Mouse (Mus musculus) adrenal gland, postnatal 14 days (tissue): ENCODE measurements at regions not wholly inside any gene's neighbourhood (a gene's known extent, or its start where the extent isn't known, plus 50 kb on each side); places are given as distances from the start of the nearest gene placed in this dataset.

ENCODE experiments used
- DNase-seq: peaks from one replicate; pipeline ENCODE4 v3.0.0; 2021; ENCODE audit warnings: mixed read lengths

DNA sequence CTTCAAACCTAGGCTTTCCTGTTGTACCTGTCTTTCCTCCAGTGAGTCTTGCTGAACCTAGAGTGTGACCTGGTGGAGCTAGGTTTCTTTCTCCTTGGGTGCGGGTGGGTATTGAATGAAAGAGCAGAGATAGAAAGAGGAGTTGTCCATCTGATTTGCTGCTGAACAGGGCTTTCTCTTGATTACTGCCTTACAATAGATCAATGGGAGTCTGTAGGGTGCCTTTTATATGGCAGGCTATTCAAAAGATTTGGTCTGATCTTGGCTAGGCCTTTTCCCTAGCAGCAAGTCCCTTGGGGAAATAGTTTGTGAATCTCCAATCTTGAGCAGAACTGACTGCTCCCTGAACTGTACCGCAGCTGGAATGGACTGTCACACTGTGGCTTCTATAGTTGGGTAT, 1253.3 kb upstream of the A1bg start:
- DNase-seq = no peak

DNA sequence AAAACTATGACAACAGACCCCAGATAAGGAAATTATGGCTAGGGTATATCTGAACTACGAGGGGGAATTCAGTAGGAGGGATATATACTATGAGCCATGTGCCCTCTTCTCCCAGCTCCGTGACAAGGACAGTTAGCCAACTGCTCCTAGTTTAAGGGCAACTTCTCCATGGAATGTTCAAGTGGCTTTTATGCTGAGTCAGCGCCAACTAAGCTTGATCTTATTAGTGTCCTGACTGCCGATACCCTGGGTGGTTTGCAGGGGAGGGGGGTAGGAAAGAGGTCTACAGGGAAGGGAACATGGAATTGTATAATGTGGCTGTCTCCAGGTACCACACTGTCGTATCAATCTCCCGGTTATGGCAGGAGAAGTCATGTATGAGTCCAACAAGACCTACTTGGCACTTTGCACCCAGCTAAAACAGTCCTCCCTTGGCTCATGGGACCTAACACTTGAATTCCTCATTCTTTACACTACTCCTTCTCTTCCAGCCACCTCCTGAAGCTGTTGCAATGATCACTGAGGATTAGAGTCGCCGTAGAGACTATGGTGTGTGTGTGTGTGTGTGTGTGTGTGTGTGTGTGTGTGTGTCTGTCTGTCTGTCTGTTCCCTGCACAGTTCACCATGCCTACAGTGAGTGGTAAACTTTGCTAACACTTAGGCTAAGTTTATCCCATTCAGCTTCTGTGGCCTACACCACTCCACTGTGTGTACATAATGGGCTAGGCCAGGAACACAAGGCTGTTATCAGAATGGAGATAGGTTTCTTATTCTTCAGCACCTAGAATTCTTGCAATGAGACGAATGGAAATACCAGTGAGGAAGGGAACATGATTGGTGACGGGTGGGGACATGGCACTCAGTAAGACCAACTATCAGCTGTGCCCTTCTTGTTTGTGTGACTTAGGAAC, 1251.1 kb upstream of the A1bg start:
- peak; percentile 18 for DNase-seq

DNA sequence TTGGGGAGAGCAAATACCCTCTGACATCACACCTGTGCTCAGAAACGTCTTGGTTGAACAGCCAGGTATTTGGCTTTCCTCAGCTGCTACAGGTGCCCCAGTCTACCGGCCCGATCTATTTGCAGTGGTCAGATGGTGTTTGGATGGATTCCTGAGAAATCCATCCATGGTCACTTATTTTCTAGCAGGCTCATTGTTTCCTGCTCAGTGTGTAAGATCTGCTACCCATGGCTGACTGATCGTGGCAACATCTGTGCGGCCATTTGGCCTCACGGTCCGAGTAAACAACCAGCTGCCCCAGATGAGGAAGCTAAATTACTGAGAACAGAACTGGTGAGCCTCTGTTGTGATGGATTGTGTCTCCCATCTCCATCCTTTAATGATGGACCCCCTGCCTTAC, 1248.8 kb upstream of the A1bg start:
- no peak for DNase-seq

DNA sequence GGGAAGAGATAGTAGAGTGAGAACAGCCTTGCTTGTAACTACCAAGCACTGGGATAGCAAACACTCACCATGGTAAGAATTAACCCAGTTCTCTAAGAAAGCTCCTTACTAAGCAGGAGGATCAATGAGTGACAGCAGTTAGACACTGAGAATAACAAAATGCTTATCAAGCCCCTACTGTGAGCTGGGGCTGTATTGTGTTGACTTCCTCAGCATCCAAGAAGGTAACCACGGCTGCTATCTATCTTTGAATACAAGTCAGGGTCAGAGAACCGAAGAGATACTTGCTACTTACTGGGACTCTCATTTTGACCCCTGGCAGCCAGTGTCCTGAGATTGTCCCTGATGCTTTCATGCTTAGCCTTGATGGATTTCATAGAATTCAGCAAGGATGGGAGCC, 1248.4 kb upstream of the A1bg start:
- no peak for DNase-seq

DNA sequence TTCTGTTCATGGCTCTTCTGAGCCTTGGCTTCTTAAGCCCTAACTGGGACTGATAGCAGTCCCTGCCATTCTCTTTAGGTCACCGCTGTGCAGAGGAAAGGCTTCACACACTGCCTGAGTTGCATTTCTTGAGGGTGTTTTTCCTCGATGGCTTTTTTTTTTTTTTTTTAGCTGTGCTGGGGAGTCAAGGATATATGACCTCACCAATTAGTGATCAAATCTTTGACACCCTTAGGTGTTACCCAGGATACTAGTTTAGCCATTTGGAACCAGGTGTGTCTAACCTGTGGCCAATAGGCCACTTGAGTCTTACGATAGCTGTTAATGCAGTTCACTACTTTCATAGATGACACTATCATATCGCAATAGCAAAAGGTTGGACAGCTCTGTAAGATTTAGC, 1247.5 kb upstream of the A1bg start:
- no peak for DNase-seq

DNA sequence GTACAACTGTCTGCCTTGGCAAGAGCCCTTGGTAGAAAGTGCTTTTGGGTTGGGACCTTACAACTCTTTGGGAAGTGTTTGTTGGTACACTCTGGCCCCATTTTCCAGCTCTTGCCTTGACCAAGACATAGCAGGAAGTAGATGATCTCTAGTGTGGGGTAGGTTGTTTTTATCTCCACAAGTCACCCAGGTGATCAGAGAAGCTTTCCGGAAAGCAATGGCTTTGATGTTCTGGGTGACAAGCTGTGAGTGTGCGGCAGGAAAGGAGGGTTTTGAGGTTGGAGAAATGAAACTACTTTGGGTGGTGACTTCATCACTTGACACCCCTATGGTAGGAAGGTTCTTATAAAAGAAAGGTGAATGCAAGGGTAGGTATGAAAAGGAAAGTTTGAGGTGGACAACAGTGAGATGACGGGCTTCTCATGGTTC, 1246.8 kb upstream of the A1bg start:
- no peak for DNase-seq

DNA sequence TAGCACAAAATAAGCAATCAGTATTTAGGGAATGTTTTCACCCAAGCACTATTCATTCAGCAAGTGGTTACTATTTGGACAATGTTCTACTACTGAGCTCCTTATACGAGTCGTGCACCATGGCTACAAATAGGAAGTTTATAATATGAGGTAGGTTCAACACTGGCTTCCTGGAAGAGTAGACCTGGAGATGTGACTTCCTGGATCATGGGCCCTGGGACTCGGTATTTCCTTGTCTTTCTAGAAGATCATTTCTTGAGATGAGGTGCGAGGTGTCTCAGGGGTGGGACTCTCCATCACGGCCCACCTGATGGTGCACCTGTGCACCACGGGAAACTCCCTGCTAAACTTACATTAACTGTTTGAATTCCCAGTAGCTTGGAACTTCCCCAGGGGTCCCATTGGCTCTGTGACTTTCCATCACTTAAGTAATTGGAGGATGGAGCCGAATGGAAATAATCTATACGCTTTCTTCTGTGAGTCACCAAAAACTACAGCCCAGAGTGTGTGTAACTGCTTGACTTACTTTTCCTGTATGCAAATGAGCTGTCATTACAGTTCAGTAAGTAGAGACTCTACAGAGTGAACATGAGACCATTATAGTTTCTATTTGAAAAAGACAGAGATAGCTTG, 1246.3 kb upstream of the A1bg start:
- DNase-seq = no peak

DNA sequence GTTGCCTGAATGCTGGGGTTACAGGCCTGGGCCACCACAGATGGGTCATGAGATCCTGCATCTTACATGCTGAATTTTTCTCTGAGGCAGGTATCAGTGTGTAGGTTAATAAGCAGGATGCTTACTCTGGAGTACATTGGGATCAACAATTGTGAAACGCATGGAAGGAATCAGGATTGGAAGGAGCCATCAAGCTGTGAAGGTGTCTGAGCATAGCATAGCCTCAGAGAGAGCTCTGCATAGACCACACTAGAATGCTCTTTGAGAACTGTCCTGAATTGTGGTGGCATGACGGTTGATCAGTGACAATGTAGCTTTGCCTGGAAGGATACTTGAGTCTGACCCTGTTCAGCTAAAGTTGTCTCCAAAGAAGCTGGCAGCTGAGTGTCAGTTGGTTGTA, 1245.7 kb upstream of the A1bg start:
- DNase-seq = no peak

DNA sequence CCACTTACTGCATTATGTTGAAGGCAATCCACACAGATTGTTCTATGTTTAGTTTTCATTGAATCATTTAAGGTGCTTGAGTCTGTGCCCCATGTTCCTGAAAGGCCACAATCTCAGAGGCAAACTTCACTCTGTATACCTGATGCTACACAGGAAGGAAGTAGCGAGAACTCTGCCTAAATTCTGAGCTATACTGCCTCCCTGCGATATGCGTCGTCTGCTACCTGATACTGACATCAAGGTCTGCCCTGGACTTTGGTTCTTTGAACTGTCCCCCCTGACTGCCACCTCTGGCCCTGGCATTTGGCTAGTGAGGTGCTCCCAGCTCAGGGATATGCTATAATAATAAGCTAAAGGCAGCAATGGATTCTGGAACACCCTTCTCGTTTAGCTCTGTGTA, 1244.0 kb upstream of the A1bg start:
- no peak for DNase-seq

DNA sequence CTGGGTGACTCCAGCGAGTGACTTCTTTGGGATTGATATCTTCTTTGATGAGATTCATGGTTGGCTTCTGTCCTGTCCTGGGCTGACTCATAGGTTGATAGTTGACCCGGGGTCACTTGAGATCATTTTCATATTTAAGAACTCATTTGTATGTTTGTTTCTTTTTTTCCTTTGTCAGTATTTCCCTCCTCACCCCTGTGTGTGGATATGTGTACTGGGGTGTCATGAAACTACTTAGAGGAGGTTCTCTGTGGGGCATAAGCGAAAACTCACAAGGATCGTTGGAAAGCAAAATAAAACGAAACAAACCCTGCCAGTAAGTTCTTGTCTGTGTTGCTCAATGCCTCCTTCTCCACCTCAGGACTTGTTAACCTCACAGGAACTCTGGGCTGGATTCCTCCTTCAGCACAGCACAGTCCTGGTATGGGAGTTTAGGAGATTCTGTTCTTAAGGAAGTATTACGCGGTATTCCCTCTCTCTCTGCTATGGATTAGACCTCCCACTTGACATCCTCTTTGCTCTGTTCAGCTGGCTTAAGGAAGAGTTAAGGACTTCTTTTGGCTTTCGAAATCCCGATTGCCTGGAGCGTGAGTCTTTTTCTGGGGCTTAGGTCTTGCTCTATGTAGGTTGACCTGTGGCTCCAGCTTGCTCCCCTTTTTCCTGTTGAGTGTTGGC, 1243.2 kb upstream of the A1bg start:
- DNase-seq = no peak

DNA sequence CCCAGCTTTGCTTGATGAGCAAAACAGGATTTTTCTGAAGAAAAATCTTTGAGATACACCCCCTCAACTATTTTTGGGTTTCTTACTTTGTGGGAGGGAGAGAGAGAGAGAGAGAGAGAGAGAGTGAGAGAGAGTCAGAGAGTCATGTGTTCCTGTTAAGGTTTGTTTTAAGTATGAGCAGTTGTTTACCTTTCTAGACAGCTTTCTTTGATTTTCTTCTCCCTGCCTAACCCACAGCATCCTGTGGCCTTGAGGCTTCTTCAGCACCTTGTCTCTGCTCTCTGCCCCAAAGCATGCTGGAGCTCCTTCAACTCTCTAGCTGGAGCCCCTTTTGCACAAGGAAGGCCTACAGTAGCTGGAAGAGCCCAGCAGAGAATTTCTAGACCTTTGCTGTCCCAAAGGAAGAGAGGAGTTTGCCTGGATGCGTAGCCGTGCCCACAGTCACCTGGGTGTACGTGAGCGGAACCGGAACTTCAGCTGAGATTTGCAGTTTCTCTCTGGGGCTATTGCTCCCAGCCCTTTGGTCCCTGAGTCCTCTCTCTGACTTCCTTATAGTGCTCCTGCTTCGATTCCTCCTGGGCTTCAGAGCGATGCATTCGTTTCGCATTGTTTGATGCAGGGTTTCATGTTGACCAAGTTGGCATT, 1242.1 kb upstream of the A1bg start:
- no peak for DNase-seq

DNA sequence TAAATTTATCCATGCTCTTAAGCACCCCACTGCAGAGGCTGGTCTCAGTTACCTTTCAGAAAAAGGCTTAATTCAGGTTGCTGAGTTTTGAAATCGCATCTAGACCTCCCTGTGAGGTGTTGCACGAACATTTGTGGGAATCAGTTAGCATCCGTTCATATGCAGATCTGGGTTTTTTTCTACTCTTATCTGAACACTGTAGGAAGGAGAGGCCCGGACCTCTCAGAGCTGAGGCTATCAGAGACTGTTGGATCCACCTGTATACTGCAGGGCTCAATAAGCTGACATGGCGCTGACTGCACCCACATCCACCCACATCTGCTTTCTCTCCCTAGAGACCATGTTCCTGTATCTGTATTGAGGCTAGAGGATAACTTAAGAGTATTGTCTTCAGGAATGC, 1240.4 kb upstream of the A1bg start:
- no peak for DNase-seq

DNA sequence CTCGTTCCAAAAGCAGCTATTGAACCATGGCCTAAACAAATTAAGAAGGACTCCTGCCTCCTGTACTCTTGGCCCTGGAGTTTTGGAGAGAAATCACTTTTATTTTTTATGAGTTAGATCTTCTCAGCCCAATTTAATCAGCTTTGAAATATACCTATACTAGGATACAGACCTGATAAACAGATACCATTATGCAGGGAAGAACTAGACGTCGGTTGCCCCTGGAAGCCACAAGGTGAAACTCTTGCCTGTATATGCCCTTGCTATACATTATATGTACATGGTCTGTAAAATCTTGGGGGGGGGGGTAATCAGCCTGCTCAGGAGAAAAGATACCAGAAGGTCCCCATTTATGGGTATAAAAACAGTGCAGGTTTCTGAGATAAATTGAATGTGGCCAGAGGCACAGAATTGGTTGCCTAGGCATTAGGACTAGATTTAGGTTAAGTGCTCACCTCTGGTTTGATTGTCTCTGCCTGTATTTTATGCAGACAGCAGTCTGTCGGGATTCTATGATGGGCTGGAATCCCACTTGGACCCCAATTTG, 1239.9 kb upstream of the A1bg start:
- DNase-seq = no peak

DNA sequence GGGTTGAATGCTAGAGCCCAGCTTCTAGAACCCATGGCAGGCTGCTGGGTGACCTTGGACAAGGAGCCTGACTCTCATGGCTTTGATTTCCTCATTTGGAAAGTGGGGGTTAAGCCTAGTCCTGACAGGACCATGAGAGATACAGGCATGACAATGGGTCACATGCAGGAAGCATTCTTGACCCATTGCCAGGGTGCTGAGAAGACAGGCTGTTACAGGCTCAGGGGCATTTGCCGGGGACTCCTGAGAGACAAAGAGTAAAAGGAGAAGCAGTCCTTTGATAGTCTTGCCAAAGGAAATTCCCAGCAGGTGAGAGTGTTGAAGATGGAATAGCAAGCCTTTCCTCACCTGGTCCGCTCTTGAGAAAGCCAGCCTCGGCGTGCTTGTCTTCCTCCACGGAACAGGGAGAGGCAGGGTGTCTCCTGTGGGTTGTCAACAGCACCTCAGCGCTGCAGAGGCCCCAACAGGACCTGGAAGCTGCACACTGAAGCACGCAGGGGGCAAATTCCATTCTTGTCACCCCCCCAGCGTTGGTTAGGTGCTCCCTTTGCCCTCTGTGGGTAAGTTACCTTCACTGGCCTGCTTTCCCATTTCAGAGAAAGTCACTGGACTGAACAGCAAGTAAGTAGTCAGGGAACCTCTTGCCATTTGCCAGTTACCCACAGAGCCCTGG, 1239.3 kb upstream of the A1bg start:
- DNase-seq = peak; percentile 61

DNA sequence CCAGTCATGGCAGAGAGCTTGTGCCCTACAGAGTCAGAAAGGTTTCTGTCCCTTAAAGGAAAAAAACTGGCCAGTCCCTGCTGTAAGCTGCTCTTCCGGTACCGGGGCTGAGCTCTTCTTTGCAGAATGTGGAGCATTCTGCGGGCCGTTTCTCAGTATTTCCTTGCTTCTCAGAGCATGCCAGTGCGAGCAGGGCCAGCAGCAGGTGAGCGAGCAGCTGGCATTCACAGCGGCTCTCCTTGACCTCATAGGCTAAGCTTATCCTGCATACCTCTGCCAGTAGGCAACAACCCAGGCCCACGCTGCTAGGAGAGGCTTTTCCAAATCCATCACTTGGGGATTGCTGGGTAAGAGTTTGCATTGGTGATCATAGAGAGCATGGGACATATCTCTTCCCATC, 1238.2 kb upstream of the A1bg start:
- no peak for DNase-seq

DNA sequence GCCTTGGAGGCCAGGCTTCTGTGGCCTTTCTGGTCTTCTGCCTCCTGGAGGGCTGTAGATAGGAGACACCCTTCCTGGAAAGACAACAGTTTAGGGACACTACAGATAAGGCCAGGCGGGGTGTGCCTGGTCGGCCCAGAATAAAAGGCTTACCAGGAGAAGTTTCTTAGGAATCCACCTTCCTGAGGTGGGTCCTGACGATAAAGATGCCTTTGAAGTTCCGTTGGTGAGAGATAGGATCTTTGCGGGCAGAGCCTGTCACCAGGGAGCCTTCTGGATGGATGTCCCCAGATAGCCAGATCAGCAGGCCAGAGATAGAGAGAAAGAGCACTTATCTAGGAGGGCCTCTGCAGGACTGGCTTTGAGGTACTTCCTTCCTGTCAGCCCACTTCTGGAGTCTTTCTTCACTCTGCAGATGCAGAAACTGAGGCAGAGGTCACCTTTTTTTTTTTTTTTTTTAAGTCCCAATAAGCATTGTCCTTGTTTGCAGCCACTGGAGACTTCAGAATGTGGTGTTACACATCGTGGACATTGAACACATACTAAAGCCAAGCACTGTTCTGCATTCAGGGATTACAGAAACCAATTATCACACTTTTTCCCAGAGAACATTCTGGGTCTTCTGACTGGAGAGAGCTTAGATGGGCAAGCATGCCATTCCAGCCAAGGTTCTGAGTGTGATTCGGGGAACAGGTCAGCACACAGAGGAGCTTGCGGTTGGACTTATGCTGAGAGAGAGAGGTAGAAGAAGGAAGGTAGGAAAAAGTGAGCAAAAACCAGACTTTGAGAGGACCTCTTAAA, 1236.3 kb upstream of the A1bg start:
- DNase-seq = no peak

DNA sequence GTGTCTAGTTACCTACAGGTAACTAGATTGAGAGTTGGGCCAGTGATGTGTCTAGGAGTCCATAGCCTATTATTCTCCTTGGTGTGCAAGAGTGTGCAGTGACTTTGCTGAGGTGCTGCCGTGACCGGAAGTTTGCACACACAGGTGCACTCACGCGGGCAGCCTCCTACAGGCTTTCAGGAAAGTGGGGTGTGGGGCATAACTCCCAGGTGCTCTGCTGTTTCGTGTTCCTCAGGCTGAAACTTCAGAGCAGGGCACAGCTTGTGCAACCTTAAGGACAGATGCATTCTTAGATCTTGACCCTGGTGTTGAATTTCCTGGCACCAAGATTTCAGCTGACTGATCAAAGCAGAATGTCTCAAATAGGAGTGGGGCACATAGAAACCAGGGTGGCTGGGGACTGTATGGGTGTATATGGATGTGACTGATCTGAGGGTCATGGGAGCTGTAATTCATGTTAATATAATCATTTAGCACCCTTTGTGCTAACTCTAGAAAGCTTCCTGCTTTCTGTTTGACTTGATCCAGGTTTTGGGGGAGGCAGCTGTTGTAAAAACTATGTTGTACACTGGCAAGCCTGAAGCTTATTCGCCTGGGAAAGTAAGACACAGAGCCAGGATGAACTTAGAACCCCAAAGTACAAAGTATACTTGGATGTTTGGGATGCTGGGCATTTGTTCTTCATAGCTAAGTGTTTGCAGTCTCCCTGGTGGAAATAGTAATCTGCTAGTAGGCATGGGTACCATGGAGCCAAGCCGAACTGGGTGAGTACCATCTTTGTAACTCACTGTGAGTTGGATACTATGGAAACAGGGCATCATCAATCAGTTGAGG, 1234.6 kb upstream of the A1bg start:
- DNase-seq = no peak

DNA sequence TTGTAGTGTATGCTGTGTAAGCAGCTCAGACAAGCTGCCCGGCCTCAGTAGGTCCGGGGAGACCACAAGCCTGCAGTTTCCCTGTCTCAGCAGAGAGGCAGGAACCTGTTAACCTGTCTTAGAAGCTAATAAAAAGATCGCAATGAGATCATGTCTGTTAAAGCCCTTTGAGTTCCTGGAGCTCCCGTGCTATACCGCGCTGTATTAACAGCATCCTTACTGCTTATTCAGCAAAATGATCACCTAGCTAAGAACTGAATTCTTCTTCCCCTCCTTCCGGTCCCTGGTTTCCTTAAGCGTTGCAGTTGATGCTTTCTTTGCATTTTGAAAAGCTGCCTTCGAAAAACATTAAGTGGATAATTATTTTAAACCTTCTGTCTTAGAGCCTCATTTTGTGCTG, 1230.4 kb upstream of the A1bg start:
- no peak for DNase-seq

DNA sequence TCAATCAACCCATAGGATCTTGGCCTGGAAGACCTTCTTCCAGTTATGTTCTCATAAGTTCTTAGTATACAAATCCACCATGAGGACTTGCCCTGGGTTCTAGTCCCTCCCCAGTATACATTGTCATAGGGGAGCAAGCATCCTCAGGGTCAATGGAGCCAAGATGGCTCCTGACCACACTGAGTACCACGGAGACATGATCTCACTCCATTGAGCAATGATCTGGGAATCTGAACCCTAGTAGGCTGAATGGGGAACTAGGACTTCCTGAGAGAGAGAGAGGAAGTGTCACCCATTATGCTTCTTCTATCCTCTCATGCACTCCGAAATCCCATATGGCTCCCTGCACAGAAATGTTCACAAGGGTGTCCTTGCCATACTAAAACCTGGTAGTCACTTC, 1229.3 kb upstream of the A1bg start:
- DNase-seq = no peak

DNA sequence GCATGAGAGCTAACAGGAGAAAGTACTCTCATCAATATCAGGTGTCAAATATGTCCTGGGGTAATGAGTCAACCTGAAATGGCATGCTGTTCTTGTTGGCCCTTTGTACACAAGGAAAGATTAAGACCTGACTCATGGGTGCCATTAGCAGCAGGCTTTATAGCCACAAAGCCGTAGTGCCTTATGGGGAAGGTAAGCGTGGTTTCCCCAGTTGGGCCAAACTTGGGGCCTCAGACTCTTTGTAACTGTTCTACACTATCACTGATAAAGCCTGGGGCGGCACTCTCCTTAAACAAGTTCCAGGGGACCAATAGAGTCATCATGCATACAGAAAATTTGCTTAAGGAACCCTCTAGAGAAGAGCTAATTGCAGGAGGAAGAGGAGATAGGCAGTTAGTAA, 1228.9 kb upstream of the A1bg start:
- no peak for DNase-seq
